Mouse (Mus musculus) midbrain, embryonic 13.5 days (tissue): ENCODE measurements around the gene Slitrk3. TPM values are rescaled to one million over a fixed set of nuclear protein-coding genes. Genes with fewer than 3 reads are reported as not detected.
"Not testable (repeated sequence)": the region's sequence is repeated elsewhere in the genome, so short reads cannot be mapped to it uniquely, and the experiment has no call there.

Experiments used
- ATAC-seq: fragments of 200-750 bp; cut with Nextera tagmentation; 2 replicates; pipeline ENCODE4 v1.8.0; 2017; ENCODE audit warnings: mild to moderate bottlenecking, moderate TSS enrichment, moderate library complexity
- H3K27ac ChIP-seq: fragments of 300-500 bp; sonication (generic); 2 replicates; pipeline ENCODE4 v1.5.1; 2015; ENCODE audit warnings: inconsistent platforms, mild to moderate bottlenecking, moderate library complexity
- H3K27me3 ChIP-seq: fragments of 300-500 bp; sonication (generic); 2 replicates; pipeline ENCODE4 v1.6.1; 2015; ENCODE audit warnings: mild to moderate bottlenecking, inconsistent platforms
- H3K36me3 ChIP-seq: fragments of 300-500 bp; sonication (generic); 2 replicates; pipeline ENCODE4 v1.6.1; 2015; ENCODE audit warnings: mild to moderate bottlenecking, inconsistent platforms
- H3K4me1 ChIP-seq: fragments of 300-500 bp; sonication (generic); replicated peaks from 2 replicates; pipeline ENCODE4 v1.6.1; 2015; ENCODE audit warnings: inconsistent platforms
- H3K4me2 ChIP-seq: fragments of 300-500 bp; sonication (generic); replicated peaks from 2 replicates; pipeline ENCODE4 v1.6.1; 2015; ENCODE audit warnings: moderate library complexity, mild to moderate bottlenecking, inconsistent platforms
- H3K4me3 ChIP-seq: fragments of 300-500 bp; sonication (generic); replicated peaks from 2 replicates; pipeline ENCODE4 v1.5.1; 2015; ENCODE audit warnings: mild to moderate bottlenecking, inconsistent platforms
- H3K9ac ChIP-seq: fragments of 300-500 bp; sonication (generic); replicated peaks from 2 replicates; pipeline ENCODE4 v1.6.1; 2015; ENCODE audit warnings: mild to moderate bottlenecking, inconsistent platforms
- H3K9me3 ChIP-seq: fragments of 300-500 bp; sonication (generic); 2 replicates; pipeline ENCODE4 v1.6.1; 2016; ENCODE audit warnings: mild to moderate bottlenecking, inconsistent platforms
- WGBS: fragments of 180-500 bp; shearing (Covaris S2); methylation state at CpG from one replicate; pipeline ENCODE4 v1.1.7; 2015; 5-methylcytosine and 5-hydroxymethylcytosine counted together
- polyA plus RNA-seq: library from polyadenylated mRNA; unstranded; fragments of >200 nt; fragmentation: Nextera tagmentation; extraction: Ambion mirVana; gene quantifications from 2 replicates; pipeline ENCODE4 v1.2.1, GENCODE M21; 2015

Gene Slitrk3
- polyA plus RNA-seq, result 11.1 and 11.6 TPM in 2 replicates

DNA sequence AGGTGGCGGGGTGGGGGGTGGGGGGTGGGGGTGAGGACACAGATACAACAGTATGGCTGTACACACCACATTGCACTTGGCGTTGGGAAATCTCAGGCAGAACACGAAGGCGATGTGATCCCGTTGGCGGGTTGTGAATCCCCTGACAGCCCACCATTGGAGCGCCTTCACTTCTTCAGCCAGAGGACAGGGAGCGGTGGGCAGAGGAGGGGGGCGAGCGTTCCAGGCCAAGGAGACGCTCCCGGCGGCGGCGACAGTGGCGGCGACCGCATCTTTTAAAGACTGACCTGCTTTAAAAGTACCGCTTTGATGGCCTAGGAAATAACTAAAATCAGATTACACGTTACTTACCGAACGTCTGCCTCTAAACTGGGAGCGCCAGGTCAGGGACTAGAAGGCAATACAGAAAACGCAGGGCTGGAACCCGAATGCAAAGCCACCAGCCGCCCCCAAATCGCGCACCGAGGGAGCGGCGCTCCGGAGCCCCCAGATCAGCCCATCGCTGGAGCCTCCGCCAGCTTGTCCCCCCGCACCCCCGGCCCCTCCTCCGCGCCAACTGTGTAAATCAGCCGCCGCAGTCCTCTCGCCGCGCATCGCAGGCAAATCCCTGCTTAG, at the start of gene Slitrk3:
Gene Slitrk3, minus strand, starts transcription at position 607 of the 615 bp plus-strand sequence.
- H3K4me1 ChIP-seq, result peaks cover 23% of the 10 kb centered on the region
- no peaks in the 10 kb centered on the region for H3K9me3 ChIP-seq
- peaks cover 14% of the 10 kb centered on the region for H3K27me3 ChIP-seq
- peak; percentile 77 for ATAC-seq
- H3K9ac ChIP-seq, result peak within 1 kb of the TSS; percentile 79
- under 1% methylated on average over 39 of the region's 44 CpGs for WGBS
- no peaks in the 10 kb centered on the region for H3K36me3 ChIP-seq
- H3K4me2 ChIP-seq, result peak within 1 kb of the TSS; percentile 78
- H3K27ac ChIP-seq, result peak within 1 kb of the TSS; percentile 83
- peak within 1 kb of the TSS; percentile 67 for H3K4me3 ChIP-seq

DNA sequence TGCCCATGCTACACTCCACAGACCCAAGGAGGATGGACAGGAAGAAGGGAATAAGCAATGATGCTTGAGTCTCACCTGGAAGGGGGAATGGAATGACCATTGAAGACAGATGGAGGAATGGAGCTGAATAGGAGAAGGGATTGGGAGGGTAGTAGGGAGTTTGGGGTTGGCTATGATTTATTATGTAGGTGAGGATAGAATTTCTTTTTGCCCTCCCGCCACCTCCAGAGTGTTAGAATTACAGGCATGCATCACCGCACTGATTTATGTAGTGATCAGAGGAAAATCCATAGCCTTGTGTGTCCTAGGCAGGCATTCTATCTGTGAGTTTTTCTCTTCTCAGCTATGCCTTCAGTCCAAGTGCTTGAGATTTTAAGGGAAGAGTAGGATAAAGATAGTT, 36.8 kb upstream of the Slitrk3 start:
- not testable (repeated sequence) for H3K4me1 ChIP-seq, H3K9ac ChIP-seq, H3K36me3 ChIP-seq, H3K4me3 ChIP-seq, H3K9me3 ChIP-seq, H3K4me2 ChIP-seq, ATAC-seq, H3K27me3 ChIP-seq, H3K27ac ChIP-seq
- WGBS, result 96% methylated on average over 2 of the region's 2 CpGs

DNA sequence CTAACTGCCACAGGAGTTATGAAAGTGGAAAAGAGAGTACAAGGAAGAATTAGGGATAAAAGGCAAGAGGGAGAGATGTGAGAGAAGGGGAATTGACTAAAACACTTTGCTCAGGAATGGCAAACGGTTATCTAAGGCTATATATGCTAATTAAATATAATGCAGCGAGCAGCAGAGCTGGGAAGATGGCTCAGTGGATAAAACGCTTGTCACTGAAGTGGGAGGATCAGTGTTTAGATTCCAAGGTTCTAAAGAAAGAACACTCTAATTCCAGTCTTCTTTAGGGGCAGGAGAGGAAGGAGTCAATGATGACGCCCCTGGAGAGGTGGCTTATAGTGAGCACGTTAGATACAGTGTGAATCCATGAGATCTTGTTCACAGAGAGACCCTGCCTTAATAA, 27.0 kb upstream of the Slitrk3 start:
- Histone ChIP-seq H3K27ac (no peak overlapping the region), H3K9ac (no peak overlapping the region), H3K27me3 (no peaks in the 10 kb centered on the region), H3K4me1 (no peaks in the 10 kb centered on the region), H3K36me3 (no peaks in the 10 kb centered on the region), H3K4me2 (no peak overlapping the region), H3K9me3 (no peaks in the 10 kb centered on the region), H3K4me3 (no peak overlapping the region)
- no peak for ATAC-seq
- 68% methylated on average over 5 of the region's 5 CpGs for WGBS

DNA sequence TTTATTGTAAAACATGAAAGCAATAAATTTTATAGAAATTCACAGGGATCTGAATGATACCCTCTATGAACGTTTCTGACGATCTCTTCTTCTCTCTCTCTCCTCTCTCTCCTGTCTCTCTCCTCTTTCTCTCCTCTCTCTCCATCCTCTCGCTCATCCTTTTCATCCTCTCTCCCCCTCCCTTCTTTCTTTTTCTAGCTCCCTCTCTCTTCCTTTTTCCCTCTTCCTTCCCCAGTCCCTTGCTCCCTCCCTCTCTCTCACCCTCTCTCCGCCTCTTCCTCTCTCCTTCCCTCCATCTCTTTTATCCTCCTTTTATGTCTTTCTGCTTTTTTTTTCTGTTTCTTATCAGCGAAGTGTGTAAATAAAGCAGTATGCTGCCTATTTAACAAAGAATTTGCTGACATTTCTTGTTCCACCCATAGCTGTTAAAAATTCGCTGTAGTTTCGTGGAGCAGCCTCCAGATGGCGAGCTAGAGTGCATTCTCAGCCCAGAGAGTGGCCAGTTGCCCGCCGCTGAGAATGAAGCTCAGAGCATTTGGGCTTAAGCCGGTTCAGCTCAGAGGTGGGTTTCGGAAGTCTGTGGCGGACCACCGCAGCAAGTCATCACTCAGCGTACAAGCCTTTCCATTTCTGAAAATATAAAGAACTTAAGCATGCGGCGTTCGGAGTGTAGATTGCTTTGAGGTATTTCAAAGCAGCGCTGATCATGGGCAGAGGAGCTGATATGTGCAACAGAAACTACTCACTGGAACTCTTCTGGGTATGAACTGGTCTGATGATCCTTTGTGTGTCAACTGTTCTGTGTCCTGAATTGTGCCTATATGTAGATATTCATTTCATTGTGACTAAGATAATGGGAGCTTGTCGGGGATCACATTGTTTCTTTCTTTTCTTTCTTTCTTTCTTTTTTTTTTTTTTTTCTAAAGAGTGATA, 8.5 kb upstream of the Slitrk3 start:
- Histone ChIP-seq H3K27me3 (no peaks in the 10 kb centered on the region), H3K4me1 (no peaks in the 10 kb centered on the region), H3K4me3 (peak overlapping the region; percentile 40), H3K4me2 (peak overlapping the region; percentile 55), H3K36me3 (no peaks in the 10 kb centered on the region), H3K9ac (peak overlapping the region; percentile 46; the same call in 1 of the 2 replicates), H3K27ac (peak overlapping the region; percentile 51; the same call in 1 of the 2 replicates), H3K9me3 (no peaks in the 10 kb centered on the region)
- WGBS, result 9% methylated on average over 20 of the region's 20 CpGs
- ATAC-seq, result peak; percentile 91

DNA sequence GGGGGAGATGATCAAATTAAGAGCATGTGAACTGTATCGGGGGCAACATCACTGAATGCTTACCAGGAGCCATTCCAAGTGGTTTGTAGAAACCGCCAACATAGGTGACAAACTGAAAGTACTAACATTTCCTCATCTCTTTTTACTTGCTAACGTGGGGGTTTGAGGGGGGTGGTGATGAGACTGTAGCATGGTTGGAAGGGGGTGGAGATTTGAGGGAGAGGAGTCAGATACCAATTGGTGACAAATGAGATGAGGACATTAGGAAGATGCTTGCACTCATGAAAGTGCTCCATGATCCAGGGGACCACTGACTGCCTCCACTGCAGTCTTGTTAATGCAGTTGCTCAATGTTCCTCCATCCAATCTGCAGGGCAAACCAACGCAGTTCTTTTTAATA, 587 bp upstream of the Slitrk3 start:
- H3K27ac ChIP-seq, result no peak overlapping the region
- peaks cover 22% of the 10 kb centered on the region for H3K4me1 ChIP-seq
- H3K36me3 ChIP-seq, result no peaks in the 10 kb centered on the region
- WGBS, result 20% methylated on average over 4 of the region's 4 CpGs
- H3K9me3 ChIP-seq, result no peaks in the 10 kb centered on the region
- H3K4me3 ChIP-seq, result peak overlapping the region; percentile 67
- ATAC-seq, result no peak
- peaks cover 14% of the 10 kb centered on the region for H3K27me3 ChIP-seq
- peak overlapping the region; percentile 78 for H3K4me2 ChIP-seq
- no peak overlapping the region for H3K9ac ChIP-seq

DNA sequence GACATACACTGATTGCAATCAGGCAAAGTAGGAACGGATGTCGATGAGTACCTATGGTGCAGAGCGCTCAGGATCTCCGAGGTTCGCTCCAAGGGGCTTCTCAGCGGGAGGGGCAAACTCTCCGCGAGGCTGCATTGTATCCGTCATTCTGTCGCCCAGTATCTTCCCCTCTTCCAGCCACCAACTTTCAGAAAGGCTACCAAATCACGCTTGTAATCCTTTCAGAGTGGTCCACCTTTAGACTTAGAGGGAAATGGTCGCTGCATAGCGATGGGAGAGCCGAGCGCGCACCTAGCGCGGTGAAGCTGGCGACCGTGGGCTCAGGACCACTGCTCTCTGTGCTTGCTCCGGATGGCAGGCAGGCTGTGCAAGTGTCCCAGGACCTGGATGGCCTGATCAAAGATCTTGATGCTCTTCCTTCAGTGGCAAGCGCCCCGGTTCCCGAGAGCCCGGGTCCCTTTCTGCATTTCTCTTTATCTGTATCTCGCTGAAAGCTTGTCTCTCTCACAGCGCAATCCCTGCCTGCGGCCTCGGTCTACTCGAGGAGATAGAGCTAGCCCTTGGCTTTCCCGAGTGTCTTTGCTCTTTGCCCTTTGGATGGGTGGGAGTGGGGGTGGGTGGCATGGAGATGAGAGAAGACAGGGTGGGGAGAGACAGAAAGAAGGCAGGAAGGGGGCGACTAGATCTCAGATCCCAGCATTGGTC, 959 bp downstream of the Slitrk3 start:
- peak; percentile 62 for ATAC-seq

DNA sequence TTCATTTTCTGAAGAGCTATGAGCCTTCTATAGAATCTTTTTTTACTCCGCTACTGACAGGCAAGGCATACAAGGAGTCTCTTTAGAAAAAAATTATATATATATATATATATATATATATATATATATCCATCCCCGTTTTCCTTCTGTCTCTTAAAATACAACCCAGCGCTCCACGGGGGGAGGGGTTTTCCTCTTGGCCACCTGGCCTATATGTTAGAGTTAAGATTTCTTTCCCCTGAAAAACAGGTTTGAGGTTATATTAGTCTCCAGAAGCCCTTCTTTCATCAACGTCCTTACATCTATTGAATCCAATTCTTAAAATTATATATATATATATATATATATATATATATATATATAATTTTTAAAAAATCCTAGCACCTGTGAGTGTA, 1.6 kb downstream of the Slitrk3 start:
- Histone ChIP-seq H3K4me1 (peaks cover 26% of the 10 kb centered on the region), H3K27ac (no peak overlapping the region), H3K36me3 (no peaks in the 10 kb centered on the region), H3K9me3 (no peaks in the 10 kb centered on the region), H3K4me2 (peak overlapping the region; percentile 78), H3K27me3 (peaks cover 14% of the 10 kb centered on the region), H3K4me3 (peak overlapping the region; percentile 67), H3K9ac (no peak overlapping the region)
- ATAC-seq, result no peak
- WGBS, result 45% methylated on average over 5 of the region's 5 CpGs

More for the DNA sequence above, 959 bp downstream of the Slitrk3 start:
- H3K4me2 ChIP-seq, result peak overlapping the region; percentile 78
- peak overlapping the region; percentile 83 for H3K27ac ChIP-seq
- peak overlapping the region; percentile 79 for H3K9ac ChIP-seq
- H3K4me1 ChIP-seq, result peaks cover 26% of the 10 kb centered on the region
- peak overlapping the region; percentile 67 for H3K4me3 ChIP-seq
- H3K27me3 ChIP-seq, result peaks cover 14% of the 10 kb centered on the region
- no peaks in the 10 kb centered on the region for H3K36me3 ChIP-seq
- no peaks in the 10 kb centered on the region for H3K9me3 ChIP-seq
- WGBS, result under 1% methylated on average over 31 of the region's 32 CpGs

DNA sequence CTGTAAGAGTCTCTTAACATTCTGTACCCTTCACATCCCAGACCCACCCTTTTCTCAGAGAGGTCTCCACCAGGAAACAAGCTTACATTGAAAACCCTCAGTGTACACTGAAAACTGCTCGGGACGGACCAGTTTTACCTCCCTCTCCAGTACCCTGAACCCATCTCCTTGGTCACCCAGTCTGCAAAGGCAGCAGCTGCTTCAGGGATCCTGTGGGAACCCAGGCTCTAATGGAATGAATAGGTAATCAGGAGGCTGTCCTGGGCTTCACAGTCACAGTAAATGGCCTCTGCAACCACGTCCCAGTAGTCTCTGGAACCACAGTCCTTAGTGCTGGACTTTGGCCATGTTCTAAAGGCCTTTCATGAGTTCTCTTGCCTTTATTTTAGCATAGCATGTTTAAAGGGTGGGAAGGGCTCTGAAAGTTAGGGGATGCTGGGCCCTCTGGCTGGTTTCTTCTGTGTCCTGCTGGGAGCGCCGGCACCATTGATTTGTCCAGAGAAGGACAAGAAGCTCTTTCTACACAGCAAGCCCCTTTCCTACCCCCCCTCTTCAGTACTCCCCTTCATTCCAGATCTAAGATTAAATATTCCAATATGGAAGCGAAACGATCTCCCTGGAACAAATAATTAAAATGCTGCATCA, 2.1 kb downstream of the Slitrk3 start:
- Histone ChIP-seq H3K9me3 (no peaks in the 10 kb centered on the region), H3K27ac (no peak overlapping the region), H3K9ac (peak overlapping the region; percentile 55), H3K4me2 (peak overlapping the region; percentile 78), H3K36me3 (peaks cover 2% of the 10 kb centered on the region; the same call in 1 of the 2 replicates), H3K4me3 (peak overlapping the region; percentile 67), H3K4me1 (peaks cover 26% of the 10 kb centered on the region), H3K27me3 (peaks cover 14% of the 10 kb centered on the region)
- WGBS, result 37% methylated on average over 7 of the region's 7 CpGs
- ATAC-seq, result no peak

DNA sequence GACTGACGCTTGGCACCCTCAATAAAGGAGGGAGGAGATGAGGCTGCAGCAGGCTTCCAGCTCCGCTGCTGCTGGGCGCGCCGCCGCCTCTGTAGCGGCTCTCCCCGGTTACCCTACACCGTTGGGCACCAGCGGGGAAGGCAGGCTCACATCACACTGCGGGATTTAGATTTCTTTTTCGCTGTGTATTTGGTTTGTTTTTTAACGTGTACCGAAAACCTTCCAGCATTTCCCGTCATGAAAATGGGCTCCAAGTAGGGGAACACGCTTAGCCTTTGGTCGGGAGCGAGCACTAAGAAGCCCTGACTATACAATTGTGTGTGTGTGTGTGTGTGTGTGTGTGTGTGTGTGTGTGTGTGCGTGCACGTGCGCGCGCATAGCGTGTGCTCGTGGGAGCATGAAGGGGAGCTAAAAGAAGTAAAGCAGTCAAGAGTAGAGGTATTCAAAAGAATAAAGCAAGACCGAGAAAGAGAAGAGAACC, 4.1 kb downstream of the Slitrk3 start:
- Histone ChIP-seq H3K36me3 (peaks cover 22% of the 10 kb centered on the region), H3K9me3 (no peaks in the 10 kb centered on the region), H3K4me3 (peak overlapping the region; percentile 55), H3K27me3 (peaks cover 14% of the 10 kb centered on the region), H3K4me2 (peak overlapping the region; percentile 69), H3K4me1 (peaks cover 26% of the 10 kb centered on the region), H3K9ac (peak overlapping the region; percentile 73), H3K27ac (peak overlapping the region; percentile 74)
- under 1% methylated on average over 26 of the region's 26 CpGs for WGBS
- ATAC-seq, result peak; percentile 86

DNA sequence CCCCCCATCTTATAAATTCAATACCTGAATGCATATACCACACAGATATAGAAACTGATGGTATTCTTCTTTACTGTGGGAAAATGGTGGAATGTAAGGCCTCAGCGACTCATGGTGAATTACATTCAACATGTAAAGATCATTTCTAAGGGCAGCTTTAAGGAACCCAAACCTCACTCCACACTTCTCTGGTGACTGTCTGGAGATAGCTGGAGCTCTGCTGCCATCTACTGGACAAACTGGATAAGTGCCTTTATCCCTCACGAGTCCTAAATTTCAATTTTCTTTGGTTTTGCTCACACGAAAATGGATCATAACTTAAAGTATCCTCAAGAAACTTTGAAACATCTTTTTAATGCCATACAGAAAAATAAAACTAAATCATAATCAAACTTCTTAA, 11.4 kb downstream of the Slitrk3 start:
- WGBS, result 3% methylated on average over 3 of the region's 3 CpGs

DNA sequence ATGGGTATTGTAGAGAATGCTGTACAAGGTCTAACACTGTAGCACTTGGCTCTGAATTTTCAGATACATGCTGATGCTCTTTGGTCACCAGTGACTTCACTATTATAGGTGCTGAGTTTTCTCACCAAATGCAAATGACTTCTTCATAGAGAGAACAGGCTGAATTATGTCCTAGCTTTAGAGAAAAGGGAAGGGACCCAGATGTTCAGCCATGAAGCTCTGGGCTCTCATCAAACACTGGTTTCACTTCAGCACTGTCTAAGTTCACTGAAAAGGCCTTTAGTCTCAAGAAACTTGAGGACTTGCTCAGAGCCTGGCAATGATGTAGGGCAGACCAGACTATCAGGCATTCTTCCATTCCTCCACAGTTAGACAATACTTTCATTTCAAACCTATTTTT, 15.3 kb downstream of the Slitrk3 start:
- no peaks in the 10 kb centered on the region for H3K36me3 ChIP-seq
- no peak overlapping the region for H3K9ac ChIP-seq
- H3K27ac ChIP-seq, result no peak overlapping the region
- no peak overlapping the region for H3K4me2 ChIP-seq
- H3K4me1 ChIP-seq, result no peaks in the 10 kb centered on the region
- no peak for ATAC-seq
- H3K27me3 ChIP-seq, result no peaks in the 10 kb centered on the region
- H3K4me3 ChIP-seq, result no peak overlapping the region
- no peaks in the 10 kb centered on the region for H3K9me3 ChIP-seq

More for the DNA sequence above, 11.4 kb downstream of the Slitrk3 start:
- Histone ChIP-seq H3K27me3 (no peaks in the 10 kb centered on the region), H3K36me3 (peaks cover 22% of the 10 kb centered on the region), H3K4me2 (no peak overlapping the region), H3K27ac (no peak overlapping the region), H3K9ac (no peak overlapping the region), H3K4me3 (no peak overlapping the region), H3K4me1 (no peaks in the 10 kb centered on the region), H3K9me3 (no peaks in the 10 kb centered on the region)
- ATAC-seq, result peak; percentile 78
